Mouse (Mus musculus) limb, embryonic 13.5 days (tissue): ENCODE data around the gene Scarb1. TPM values are rescaled to one million over a fixed set of nuclear protein-coding genes. Genes with fewer than 3 reads are reported as not detected.

ENCODE experiments used
- ATAC-seq: fragments of 200-750 bp; cut with Nextera tagmentation; 2 replicates; pipeline ENCODE4 v1.8.0; 2017; ENCODE audit warnings: low read depth, moderate number of reproducible peaks, moderate TSS enrichment; ENCODE audit not compliant: low FRiP score
- H3K27ac ChIP-seq: fragments of 300-500 bp; sonication (generic); 2 replicates; pipeline ENCODE4 v1.5.1; 2015; ENCODE audit warnings: inconsistent platforms, mild to moderate bottlenecking, moderate library complexity
- H3K27me3 ChIP-seq: fragments of 300-500 bp; sonication (generic); 2 replicates; pipeline ENCODE4 v1.6.1; 2015; ENCODE audit warnings: mild to moderate bottlenecking, inconsistent platforms
- H3K36me3 ChIP-seq: fragments of 300-500 bp; sonication (generic); 2 replicates; pipeline ENCODE4 v1.6.1; 2015; ENCODE audit warnings: inconsistent platforms, mild to moderate bottlenecking, moderate library complexity
- H3K4me1 ChIP-seq: fragments of 300-500 bp; sonication (generic); 2 replicates; pipeline ENCODE4 v1.6.1; 2015; ENCODE audit warnings: inconsistent platforms
- H3K4me2 ChIP-seq: fragments of 300-500 bp; sonication (generic); replicated peaks from 2 replicates; pipeline ENCODE4 v1.6.1; 2015; ENCODE audit warnings: inconsistent platforms, mild to moderate bottlenecking, moderate library complexity
- H3K4me3 ChIP-seq: fragments of 300-500 bp; sonication (generic); 2 replicates; pipeline ENCODE4 v1.5.1; 2015; ENCODE audit warnings: moderate library complexity, mild to moderate bottlenecking, inconsistent platforms
- H3K9ac ChIP-seq: fragments of 300-500 bp; sonication (generic); 2 replicates; pipeline ENCODE4 v1.6.1; 2015; ENCODE audit warnings: mild to moderate bottlenecking, inconsistent platforms
- H3K9me3 ChIP-seq: fragments of 300-500 bp; sonication (generic); 2 replicates; pipeline ENCODE4 v1.6.1; 2016; ENCODE audit warnings: inconsistent platforms
- WGBS: fragments of 180-500 bp; shearing (Covaris S2); methylation state at CpG from one replicate; pipeline ENCODE4 v1.1.7; 2015; 5-methylcytosine and 5-hydroxymethylcytosine counted together
- polyA plus RNA-seq: library from polyadenylated mRNA; unstranded; fragments of >200 nt; fragmentation: Nextera tagmentation; extraction: Ambion mirVana; gene quantifications from 2 replicates; pipeline ENCODE4 v1.2.1, GENCODE M21; 2015

Gene Scarb1
- polyA plus RNA-seq, 1 experiment from 2014 or later = 44.4 TPM

DNA sequence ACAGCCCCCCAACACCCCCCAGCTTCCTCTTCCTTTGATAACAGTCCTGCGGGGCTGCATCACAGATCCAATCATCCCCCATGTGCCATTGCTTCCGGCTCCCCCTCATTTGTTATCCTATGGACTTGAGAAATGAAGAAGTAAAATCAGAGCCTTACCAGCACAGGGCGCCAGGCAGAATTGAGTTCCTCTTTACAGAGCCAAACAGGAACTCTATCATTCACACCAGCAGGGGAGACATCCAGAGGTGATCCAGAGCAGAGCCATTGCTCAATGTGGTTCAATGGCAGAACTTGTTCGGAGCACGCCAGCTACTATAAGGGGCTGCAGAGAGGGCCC is 17.3 kb upstream of the Scarb1 start:
- no peak overlapping the region for H3K9ac ChIP-seq
- WGBS = 81% methylated on average over 5 of the region's 5 CpGs
- H3K4me3 ChIP-seq = no peak overlapping the region
- no peaks in the 10 kb centered on the region for H3K27me3 ChIP-seq
- H3K27ac ChIP-seq = no peak overlapping the region
- H3K9me3 ChIP-seq = 0 out of 2 replicates have a peak, but pooled peaks cover 1% of the 10 kb centered on the region
- no peak for ATAC-seq
- no peak overlapping the region for H3K4me2 ChIP-seq
- H3K36me3 ChIP-seq = no peaks in the 10 kb centered on the region
- peaks cover 13% of the 10 kb centered on the region for H3K4me1 ChIP-seq

DNA sequence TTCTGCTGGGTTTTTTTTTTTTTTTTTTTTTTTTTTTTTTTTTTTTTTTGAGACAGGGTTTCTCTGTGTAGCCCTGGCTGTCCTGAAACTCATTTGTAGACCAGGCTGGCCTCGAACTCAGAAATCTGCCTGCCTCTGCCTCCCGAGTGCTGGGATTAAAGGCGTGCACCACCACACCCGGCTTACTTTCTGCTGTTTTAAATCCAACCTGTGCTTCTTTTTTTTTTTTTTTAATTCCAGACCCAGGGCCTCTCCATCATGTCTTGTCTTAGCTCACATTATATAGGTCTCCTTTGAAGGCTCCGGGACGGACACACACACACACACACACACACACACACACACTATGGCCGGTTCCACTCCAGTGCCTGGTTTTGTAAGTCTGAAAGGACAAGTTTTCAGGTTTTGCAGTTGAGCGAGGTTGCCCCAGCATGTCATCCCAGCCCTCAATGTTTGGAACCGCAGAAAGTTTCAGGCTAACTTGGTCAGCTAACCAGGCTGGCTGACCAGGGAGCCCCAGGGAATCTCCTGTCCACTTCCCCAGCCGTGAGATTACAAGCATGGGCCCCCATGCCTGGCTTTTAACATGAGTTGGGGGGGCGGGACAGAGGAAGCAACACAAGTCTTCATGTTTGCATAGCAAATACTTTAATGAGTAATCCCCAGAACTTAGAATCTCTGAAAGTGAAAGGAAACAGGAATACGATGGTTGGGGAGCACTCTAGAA is 16.8 kb upstream of the Scarb1 start:
- Histone ChIP-seq H3K4me3 (no peak overlapping the region), H3K4me1 (peaks cover 13% of the 10 kb centered on the region), H3K27me3 (no peaks in the 10 kb centered on the region), H3K36me3 (no peaks in the 10 kb centered on the region), H3K9me3 (peaks cover 7% of the 10 kb centered on the region; the same call in 1 of the 2 replicates), H3K9ac (no peak overlapping the region), H3K4me2 (no peak overlapping the region), H3K27ac (no peak overlapping the region)
- WGBS = 81% methylated on average over 12 of the region's 12 CpGs
- ATAC-seq = no peak

- no peak overlapping the region for H3K4me3 ChIP-seq
- H3K4me2 ChIP-seq = no peak overlapping the region
- no peaks in the 10 kb centered on the region for H3K36me3 ChIP-seq
- WGBS = 40% methylated on average over 7 of the region's 7 CpGs
- peaks cover 7% of the 10 kb centered on the region; the same call in 1 of the 2 replicates for H3K9me3 ChIP-seq
- peaks cover 13% of the 10 kb centered on the region for H3K4me1 ChIP-seq
- no peak overlapping the region for H3K9ac ChIP-seq
- no peak overlapping the region for H3K27ac ChIP-seq
- no peaks in the 10 kb centered on the region for H3K27me3 ChIP-seq
- no peak for ATAC-seq
Observed at GRCm38 (mm10) chr5:125355650-125356049, 14.8 kb upstream of the Scarb1 start.

- 45% methylated on average over 7 of the region's 7 CpGs for WGBS
- H3K4me3 ChIP-seq = no peak overlapping the region
- H3K4me1 ChIP-seq = peaks cover 13% of the 10 kb centered on the region
- H3K27ac ChIP-seq = no peak overlapping the region
- H3K9me3 ChIP-seq = peaks cover 7% of the 10 kb centered on the region; the same call in 1 of the 2 replicates
- no peak for ATAC-seq
- H3K27me3 ChIP-seq = no peaks in the 10 kb centered on the region
- no peak overlapping the region for H3K4me2 ChIP-seq
- no peak overlapping the region for H3K9ac ChIP-seq
- H3K36me3 ChIP-seq = no peaks in the 10 kb centered on the region
Observed at GRCm38 (mm10) chr5:125354885-125355492, 14.1 kb upstream of the Scarb1 start.

DNA sequence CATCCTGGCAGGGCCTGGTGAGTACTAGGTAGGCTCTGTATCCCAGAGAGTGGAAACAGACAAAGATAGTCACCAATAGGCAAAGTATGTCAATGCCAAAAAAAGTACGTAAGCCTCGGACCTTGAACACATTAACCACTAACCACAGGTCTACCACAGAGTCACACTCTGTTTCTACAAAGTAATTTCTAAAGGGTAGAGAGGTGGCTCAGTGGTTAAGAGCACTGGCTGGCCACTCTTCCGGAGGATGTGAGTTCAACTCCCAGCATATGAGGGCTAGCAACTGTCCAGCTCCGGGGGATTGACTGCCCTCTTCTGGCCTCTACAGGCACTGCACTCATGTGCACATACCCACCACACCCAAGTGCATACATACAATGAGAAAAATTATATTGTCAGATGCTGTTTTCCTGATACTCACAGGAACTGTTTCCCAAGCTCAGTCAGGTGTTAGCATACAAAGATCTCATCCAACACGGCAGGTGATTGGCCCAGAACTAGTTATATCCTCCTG is 11.9 kb upstream of the Scarb1 start:
- Histone ChIP-seq H3K9me3 (peaks cover 7% of the 10 kb centered on the region; the same call in 1 of the 2 replicates), H3K36me3 (no peaks in the 10 kb centered on the region), H3K4me1 (peaks cover 13% of the 10 kb centered on the region), H3K27me3 (no peaks in the 10 kb centered on the region), H3K9ac (no peak overlapping the region), H3K4me3 (no peak overlapping the region), H3K27ac (no peak overlapping the region), H3K4me2 (no peak overlapping the region)
- no peak for ATAC-seq
- 96% methylated on average over 5 of the region's 5 CpGs for WGBS

DNA sequence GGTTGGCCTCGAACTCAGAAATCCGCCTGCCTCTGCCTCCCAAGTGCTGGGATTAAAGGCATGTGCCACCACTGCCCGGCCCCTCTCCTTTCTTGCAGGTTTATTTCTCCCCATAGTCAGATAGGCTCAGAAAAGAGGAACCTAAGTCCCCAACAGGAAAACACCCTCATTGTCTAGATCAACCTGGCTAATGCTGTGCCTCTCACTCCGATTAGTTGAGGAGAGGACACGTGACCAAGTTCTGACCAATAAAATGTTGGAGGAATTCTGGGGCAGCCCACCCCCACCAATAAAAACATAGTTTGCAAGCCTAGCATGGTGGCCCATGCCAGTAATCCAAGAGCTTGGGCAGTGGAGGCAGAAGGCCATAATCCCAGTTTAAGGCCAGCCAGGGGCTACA is 11.0 kb upstream of the Scarb1 start:
- ATAC-seq = no peak
- Histone ChIP-seq H3K9me3 (peaks cover 7% of the 10 kb centered on the region; the same call in 1 of the 2 replicates), H3K9ac (no peak overlapping the region), H3K36me3 (no peaks in the 10 kb centered on the region), H3K4me2 (no peak overlapping the region), H3K27ac (no peak overlapping the region), H3K27me3 (no peaks in the 10 kb centered on the region), H3K4me3 (no peak overlapping the region), H3K4me1 (peaks cover 13% of the 10 kb centered on the region)
- 95% methylated on average over 5 of the region's 5 CpGs for whole genome bisulfite sequencing

DNA sequence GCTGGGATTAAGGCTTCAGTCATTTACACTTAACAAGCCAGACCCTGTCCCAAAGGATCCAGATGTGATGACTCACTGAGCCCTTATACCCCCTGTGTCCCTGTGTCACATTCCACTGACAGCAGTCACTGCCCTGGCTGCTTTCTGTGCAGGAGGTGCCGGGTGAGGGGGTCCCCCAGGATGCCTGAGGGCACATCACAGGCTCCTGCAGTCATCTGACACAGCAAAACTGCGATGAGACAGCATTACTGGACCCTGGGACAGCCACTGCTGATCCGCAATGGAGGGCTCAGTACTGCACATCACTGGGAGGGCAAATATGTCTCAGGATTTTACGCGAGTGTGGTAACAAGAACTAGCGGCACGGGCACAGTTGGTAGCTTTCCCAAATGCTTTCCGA is 10.2 kb upstream of the Scarb1 start:
- peaks cover 7% of the 10 kb centered on the region; the same call in 1 of the 2 replicates for H3K9me3 ChIP-seq
- H3K4me3 ChIP-seq = no peak overlapping the region
- no peak overlapping the region for H3K27ac ChIP-seq
- no peaks in the 10 kb centered on the region for H3K27me3 ChIP-seq
- WGBS = 74% methylated on average over 8 of the region's 8 CpGs
- H3K4me1 ChIP-seq = peaks cover 13% of the 10 kb centered on the region
- H3K9ac ChIP-seq = no peak overlapping the region
- no peak overlapping the region for H3K4me2 ChIP-seq
- no peak for ATAC-seq
- no peaks in the 10 kb centered on the region for H3K36me3 ChIP-seq

- Histone ChIP-seq H3K9ac (no peak overlapping the region), H3K4me1 (no peaks in the 10 kb centered on the region), H3K27ac (no peak overlapping the region), H3K4me2 (no peak overlapping the region), H3K36me3 (no peaks in the 10 kb centered on the region), H3K27me3 (no peaks in the 10 kb centered on the region), H3K4me3 (no peak overlapping the region), H3K9me3 (peaks cover 7% of the 10 kb centered on the region; the same call in 1 of the 2 replicates)
- ATAC-seq = no peak
- 87% methylated on average over 3 of the region's 3 CpGs for WGBS
Observed at GRCm38 (mm10) chr5:125349391-125349790, 8.5 kb upstream of the Scarb1 start.

DNA sequence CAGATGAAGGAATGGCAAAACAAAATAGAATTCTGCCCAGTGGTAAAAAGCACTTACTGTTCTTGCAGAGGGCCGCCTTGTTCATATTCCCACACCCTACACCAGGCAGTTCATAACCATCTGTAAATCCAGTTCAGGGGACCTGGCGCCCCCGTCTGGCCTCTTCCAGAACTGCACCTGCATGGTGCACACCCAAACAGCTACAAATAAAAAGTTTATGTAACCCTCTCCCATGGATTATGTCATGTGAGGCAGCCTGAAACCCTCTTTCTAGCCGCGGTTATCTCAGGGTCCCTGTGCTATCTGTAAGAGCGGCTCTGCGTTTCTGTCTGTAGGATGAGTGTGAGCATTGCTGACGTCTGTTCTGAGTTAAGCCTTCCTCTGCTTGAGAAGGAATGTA is 7.6 kb upstream of the Scarb1 start:
- Histone ChIP-seq H3K27ac (no peak overlapping the region), H3K4me3 (no peak overlapping the region), H3K36me3 (no peaks in the 10 kb centered on the region), H3K27me3 (no peaks in the 10 kb centered on the region), H3K4me1 (no peaks in the 10 kb centered on the region), H3K9me3 (peaks cover 7% of the 10 kb centered on the region; the same call in 1 of the 2 replicates), H3K9ac (no peak overlapping the region), H3K4me2 (no peak overlapping the region)
- 39% methylated on average over 8 of the region's 8 CpGs for WGBS
- ATAC-seq = no peak

DNA sequence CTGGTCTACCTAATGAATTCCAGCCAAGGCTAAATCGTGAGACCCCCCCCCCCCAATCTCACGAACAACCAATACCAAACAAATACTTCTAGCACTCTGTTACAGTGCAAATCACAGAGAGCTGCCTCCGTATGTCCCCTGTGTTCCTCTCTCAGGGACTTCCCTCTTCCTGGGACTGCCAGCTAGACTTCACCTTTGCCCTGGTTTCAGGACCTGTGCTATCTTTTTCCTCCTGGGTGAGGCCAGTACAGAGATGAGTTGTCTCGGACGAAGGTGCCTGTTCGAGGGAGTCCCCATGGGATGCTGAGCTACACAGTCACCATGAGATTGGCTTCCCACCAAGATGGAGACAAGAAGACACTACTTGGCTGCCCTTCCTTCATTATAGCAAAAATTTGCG is 7.2 kb upstream of the Scarb1 start:
- Histone ChIP-seq H3K4me2 (no peak overlapping the region), H3K4me1 (no peaks in the 10 kb centered on the region), H3K27me3 (no peaks in the 10 kb centered on the region), H3K36me3 (no peaks in the 10 kb centered on the region), H3K4me3 (no peak overlapping the region), H3K9me3 (peaks cover 4% of the 10 kb centered on the region; the same call in 1 of the 2 replicates), H3K9ac (no peak overlapping the region), H3K27ac (no peak overlapping the region)
- 75% methylated on average over 7 of the region's 7 CpGs for WGBS
- no peak for ATAC-seq

- no peaks in the 10 kb centered on the region for H3K36me3 ChIP-seq
- ATAC-seq = no peak
- H3K27me3 ChIP-seq = 0 out of 2 replicates have a peak, but pooled peaks cover 4% of the 10 kb centered on the region
- H3K27ac ChIP-seq = no peak overlapping the region
- H3K4me3 ChIP-seq = no peak overlapping the region
- no peaks in the 10 kb centered on the region for H3K9me3 ChIP-seq
- no peak overlapping the region for H3K9ac ChIP-seq
- 91% methylated on average over 6 of the region's 6 CpGs for WGBS
- no peak overlapping the region for H3K4me2 ChIP-seq
- peaks cover 19% of the 10 kb centered on the region for H3K4me1 ChIP-seq
Observed at GRCm38 (mm10) chr5:125344296-125344695, 3.4 kb upstream of the Scarb1 start.

- Histone ChIP-seq H3K4me1 (peaks cover 31% of the 10 kb centered on the region), H3K9ac (peak overlapping the region; percentile 75; the same call in 1 of the 2 replicates), H3K4me3 (peak overlapping the region; percentile 74), H3K27ac (no peak overlapping the region), H3K36me3 (no peaks in the 10 kb centered on the region), H3K4me2 (peak overlapping the region; percentile 97), H3K27me3 (0 out of 2 replicates have a peak, but pooled peaks cover 4% of the 10 kb centered on the region), H3K9me3 (no peaks in the 10 kb centered on the region)
- WGBS = 56% methylated on average over 14 of the region's 14 CpGs
- ATAC-seq = no peak; the same call in 1 of the 2 replicates
Observed at GRCm38 (mm10) chr5:125341459-125342090, 681 bp upstream of the Scarb1 start.
